Mouse (Mus musculus) myocyte (in vitro differentiated cells): ENCODE data around the gene Cdc37. TPM values are rescaled to one million over a fixed set of nuclear protein-coding genes. Genes with fewer than 3 reads are reported as not detected.

Experiments used
- H3K27me3 ChIP-seq: one replicate; pipeline ENCODE4 v1.6.1; 2011; ENCODE audit not compliant: control insufficient read depth, insufficient read depth, insufficient read length
- H3K36me3 ChIP-seq: one replicate; pipeline ENCODE4 v1.6.1; 2011; ENCODE audit not compliant: control insufficient read depth, insufficient read depth
- H3K4me2 ChIP-seq: one replicate; pipeline ENCODE4 v1.6.1; 2011; ENCODE audit warnings: low read depth, control low read depth
- H3K4me3 ChIP-seq: one replicate; pipeline ENCODE4 v1.5.1; 2011; ENCODE audit warnings: mild to moderate bottlenecking, control low read depth, moderate library complexity
- H3K79me2 ChIP-seq: one replicate; pipeline ENCODE4 v1.6.1; 2011; ENCODE audit not compliant: control insufficient read depth, insufficient read depth
- H3ac ChIP-seq: one replicate; pipeline ENCODE4 v1.6.1; 2011; ENCODE audit not compliant: control insufficient read depth, insufficient read length
- CEBPB ChIP-seq: IDR thresholded peaks from 2 replicates; pipeline ENCODE4 v1.6.1; 2011; ENCODE audit warnings: mild to moderate bottlenecking, moderate library complexity; ENCODE audit not compliant: poor library complexity, insufficient read depth, severe bottlenecking
- E2F4 ChIP-seq: IDR thresholded peaks from one replicate; pipeline ENCODE4 v1.6.1; 2011; ENCODE audit warnings: mild to moderate bottlenecking, control low read depth, moderate library complexity; ENCODE audit not compliant: insufficient read depth
- MAX ChIP-seq: IDR thresholded peaks from one replicate; pipeline ENCODE4 v1.6.1; 2011; ENCODE audit warnings: low read depth, mild to moderate bottlenecking, control low read depth
- MYOD1 ChIP-seq, 3 experiments: IDR thresholded peaks; one replicate each; pipeline ENCODE4 v1.6.1; 2011; ENCODE audit warnings: control low read depth in 2 of 3, low read depth in 2 of 3, mild to moderate bottlenecking in 2 of 3, moderate library complexity in 1 of 3; ENCODE audit not compliant: insufficient read length in 2 of 3, control insufficient read depth in 1 of 3
- MYOG ChIP-seq, 3 experiments: IDR thresholded peaks; one replicate each; pipeline ENCODE4 v1.6.1; 2011; ENCODE audit warnings: control low read depth in 2 of 3, low read depth in 2 of 3, mild to moderate bottlenecking in 2 of 3; ENCODE audit not compliant: insufficient read length in 2 of 3, control insufficient read depth in 1 of 3, insufficient read depth in 1 of 3
- POLR2A ChIP-seq: IDR thresholded peaks from one replicate; pipeline ENCODE4 v1.6.1; 2011; ENCODE audit warnings: low read depth, mild to moderate bottlenecking, control low read depth, moderate library complexity; ENCODE audit not compliant: insufficient read length
- POLR2AphosphoS2 ChIP-seq: IDR thresholded peaks from one replicate; pipeline ENCODE4 v1.6.1; 2011; ENCODE audit warnings: low read depth, control low read depth; ENCODE audit not compliant: insufficient read length
- REST ChIP-seq: IDR thresholded peaks from one replicate; pipeline ENCODE4 v1.6.1; 2011; ENCODE audit warnings: mild to moderate bottlenecking, control low read depth, moderate library complexity; ENCODE audit not compliant: insufficient read depth, insufficient read length
- SRF ChIP-seq: IDR thresholded peaks from one replicate; pipeline ENCODE4 v1.6.1; 2011; ENCODE audit warnings: low read depth; ENCODE audit not compliant: control insufficient read depth, insufficient read length
- TCF12 ChIP-seq: IDR thresholded peaks from one replicate; pipeline ENCODE4 v1.6.1; 2011; ENCODE audit warnings: mild to moderate bottlenecking, control low read depth; ENCODE audit not compliant: poor library complexity, insufficient read depth, severe bottlenecking
- TCF3 ChIP-seq: IDR thresholded peaks from one replicate; pipeline ENCODE4 v1.6.1; 2011; ENCODE audit warnings: low read depth, control low read depth; ENCODE audit not compliant: insufficient read length
- USF1 ChIP-seq: IDR thresholded peaks from one replicate; pipeline ENCODE4 v1.6.1; 2011; ENCODE audit warnings: low read depth, mild to moderate bottlenecking, control low read depth, moderate library complexity
- polyA plus RNA-seq: library from polyadenylated mRNA; unstranded; fragments of >200 nt; fragmentation: generic; extraction: Trizol; gene quantifications from one replicate; pipeline ENCODE4 v1.2.1, GENCODE M21; 2012; ENCODE audit warnings: missing spikeins

Gene Cdc37
- polyA plus RNA-seq, 1 experiment, result 288 TPM

DNA sequence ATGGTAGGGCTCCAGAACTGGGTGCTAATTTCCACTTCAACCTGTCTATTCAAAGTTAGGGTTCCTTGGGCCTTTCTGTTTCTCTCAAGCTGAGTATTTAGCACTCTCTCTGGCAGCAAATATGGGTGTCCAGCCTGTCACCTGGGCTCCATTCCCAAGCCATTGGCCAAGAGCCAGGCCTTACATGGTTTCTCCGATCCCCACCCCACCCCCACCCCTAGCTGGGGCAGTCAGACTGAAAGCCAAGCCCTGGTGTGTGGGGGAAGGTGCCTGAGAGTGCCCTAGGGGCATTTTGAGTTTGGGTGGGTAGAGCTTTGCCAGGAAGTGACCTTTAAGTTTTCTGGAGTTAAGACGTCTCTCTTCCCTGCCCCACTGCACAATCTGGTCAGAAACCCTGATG is 35.0 kb upstream of the Cdc37 start:
- no peaks in the 10 kb centered on the region for H3K36me3 ChIP-seq
- no peak overlapping the region for H3ac ChIP-seq
- H3K27me3 ChIP-seq, result no peaks in the 10 kb centered on the region
- H3K4me2 ChIP-seq, result peak overlapping the region; percentile 76
- TF ChIP-seq MYOG (IDR thresholded peaks at IDR 0.05; ENCODE audit: control insufficient read depth in 1 of 3, insufficient read depth in 1 of 3, insufficient read length in 2 of 3, low read depth in 2 of 3) (no peak), TCF3 (no peak), TCF12 (no peak), E2F4 (no peak), MYOD1 (IDR thresholded peaks at IDR 0.05; ENCODE audit: control insufficient read depth in 1 of 3, insufficient read length in 2 of 3, low read depth in 2 of 3) (no peak), SRF (no peak), MAX (no peak), POLR2AphosphoS2 (no peak), REST (no peak), CEBPB (no peak), POLR2A (no peak), USF1 (no peak)
- no peaks in the 10 kb centered on the region for H3K79me2 ChIP-seq
- peak overlapping the region; percentile 7 for H3K4me3 ChIP-seq

DNA sequence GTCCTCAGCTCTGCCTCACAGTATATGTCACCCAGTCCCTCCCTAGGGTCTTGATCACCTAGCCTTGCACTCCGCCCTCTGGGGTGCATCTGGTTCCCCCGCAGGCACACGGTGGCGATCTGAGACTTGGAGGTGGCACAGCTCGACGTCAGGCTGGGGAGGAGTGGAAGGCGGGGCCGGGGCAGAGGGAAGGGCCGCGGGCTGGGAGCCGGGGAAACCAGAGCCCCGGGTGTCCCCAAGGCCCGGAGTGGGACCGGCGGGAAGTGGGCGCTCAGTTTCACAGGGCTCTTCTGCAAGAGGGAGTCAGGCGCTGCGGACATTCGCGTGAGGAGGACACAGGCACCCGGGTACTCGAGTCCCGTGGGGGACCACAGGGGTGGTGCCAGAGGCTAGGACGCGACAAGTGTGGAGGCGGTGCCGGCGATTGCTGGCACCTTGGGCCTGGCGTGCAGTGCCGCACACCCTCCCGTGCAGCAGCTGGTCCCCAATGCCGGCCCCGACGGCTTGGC is 34.2 kb upstream of the Cdc37 start:
- Histone ChIP-seq H3K36me3 (no peaks in the 10 kb centered on the region), H3ac (no peak overlapping the region), H3K4me3 (peak overlapping the region; percentile 7), H3K4me2 (peak overlapping the region; percentile 76), H3K79me2 (no peaks in the 10 kb centered on the region), H3K27me3 (no peaks in the 10 kb centered on the region)
- TF ChIP-seq MAX (no peak), CEBPB (no peak), USF1 (no peak), TCF12 (no peak), MYOD1 (IDR thresholded peaks at IDR 0.05; ENCODE audit: control insufficient read depth in 1 of 3, insufficient read length in 2 of 3, low read depth in 2 of 3) (peak in 1 of 3 experiments; percentile 76), REST (no peak), MYOG (IDR thresholded peaks at IDR 0.05; ENCODE audit: control insufficient read depth in 1 of 3, insufficient read depth in 1 of 3, insufficient read length in 2 of 3, low read depth in 2 of 3) (peak in 2 of 3 experiments; percentile 64 to 73), POLR2AphosphoS2 (no peak), E2F4 (no peak), SRF (no peak), POLR2A (peak; percentile 36), TCF3 (no peak)

DNA sequence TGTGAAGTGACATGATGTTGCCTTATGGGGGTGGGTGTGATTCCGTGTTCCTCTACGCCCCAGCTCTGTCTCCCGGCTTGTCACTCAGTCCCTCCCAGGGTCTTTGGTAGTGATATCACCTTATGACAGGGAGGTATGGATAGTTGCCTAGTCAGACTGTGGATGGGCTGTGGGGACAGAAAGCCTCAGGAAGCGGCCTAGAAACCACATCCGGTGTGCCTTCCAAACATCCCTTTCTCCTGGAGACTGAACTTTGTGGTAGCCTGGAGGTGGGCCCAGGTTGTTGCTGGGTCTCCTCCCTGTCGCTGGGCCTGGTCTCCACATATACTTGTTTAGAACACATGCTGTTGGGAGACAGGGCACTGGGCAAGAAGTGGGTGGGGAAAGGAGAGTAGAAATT is 33.6 kb upstream of the Cdc37 start:
- Histone ChIP-seq H3ac (no peak overlapping the region), H3K27me3 (no peaks in the 10 kb centered on the region), H3K4me3 (peak overlapping the region; percentile 7), H3K36me3 (no peaks in the 10 kb centered on the region), H3K79me2 (no peaks in the 10 kb centered on the region), H3K4me2 (peak overlapping the region; percentile 76)
- TF ChIP-seq E2F4 (no peak), REST (no peak), CEBPB (no peak), MYOD1 (IDR thresholded peaks at IDR 0.05; ENCODE audit: control insufficient read depth in 1 of 3, insufficient read length in 2 of 3, low read depth in 2 of 3) (no peak), SRF (no peak), POLR2A (no peak), USF1 (no peak), TCF3 (no peak), MAX (no peak), MYOG (IDR thresholded peaks at IDR 0.05; ENCODE audit: control insufficient read depth in 1 of 3, insufficient read depth in 1 of 3, insufficient read length in 2 of 3, low read depth in 2 of 3) (no peak), POLR2AphosphoS2 (no peak), TCF12 (no peak)

DNA sequence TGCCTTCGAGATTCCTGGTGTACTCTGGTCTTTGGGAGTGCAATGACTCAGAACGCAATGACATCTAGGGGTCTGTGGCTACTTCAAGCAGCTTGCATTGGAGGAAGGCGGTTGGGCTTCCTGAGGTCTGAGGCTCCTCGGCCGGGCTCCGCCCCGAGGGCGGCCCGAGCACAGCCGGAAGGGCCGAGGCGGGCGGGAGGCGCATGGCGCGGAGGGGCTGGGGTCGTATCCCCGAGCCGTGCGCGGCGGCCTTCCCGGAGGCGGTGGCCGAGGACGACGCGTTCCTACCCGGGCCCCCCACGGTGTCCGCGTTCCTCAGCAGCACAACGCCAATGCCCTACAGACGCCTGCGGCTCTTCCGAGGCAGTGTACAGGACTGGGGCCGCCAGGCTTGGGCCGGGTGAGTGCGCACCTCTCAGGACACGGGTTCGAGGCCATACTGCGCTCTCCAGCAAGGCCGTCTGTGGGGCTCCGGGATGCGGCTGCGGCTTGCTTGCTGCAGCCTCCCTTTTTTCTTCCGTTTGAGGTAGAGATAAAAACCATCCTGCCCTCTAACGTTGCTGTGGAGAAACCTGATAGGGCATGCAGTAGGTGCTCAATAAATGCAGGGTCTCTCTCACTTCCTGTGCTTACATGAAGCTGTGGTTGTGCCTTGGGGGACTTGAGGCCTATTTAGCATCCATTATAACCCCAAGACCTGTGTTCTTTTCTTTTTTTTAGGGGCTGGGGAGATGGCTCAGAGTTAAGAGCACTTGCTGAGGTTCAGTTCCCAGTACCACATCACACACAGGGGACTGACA is 31.8 kb upstream of the Cdc37 start:
- Histone ChIP-seq H3ac (no peak overlapping the region), H3K4me3 (peak overlapping the region; percentile 14), H3K79me2 (no peaks in the 10 kb centered on the region), H3K27me3 (no peaks in the 10 kb centered on the region), H3K36me3 (no peaks in the 10 kb centered on the region), H3K4me2 (peak overlapping the region; percentile 43)
- peak; percentile 63 for TF ChIP-seq POLR2A
- TF ChIP-seq USF1, result no peak
- no peak for TF ChIP-seq TCF12
